In the genomic region with DNA sequence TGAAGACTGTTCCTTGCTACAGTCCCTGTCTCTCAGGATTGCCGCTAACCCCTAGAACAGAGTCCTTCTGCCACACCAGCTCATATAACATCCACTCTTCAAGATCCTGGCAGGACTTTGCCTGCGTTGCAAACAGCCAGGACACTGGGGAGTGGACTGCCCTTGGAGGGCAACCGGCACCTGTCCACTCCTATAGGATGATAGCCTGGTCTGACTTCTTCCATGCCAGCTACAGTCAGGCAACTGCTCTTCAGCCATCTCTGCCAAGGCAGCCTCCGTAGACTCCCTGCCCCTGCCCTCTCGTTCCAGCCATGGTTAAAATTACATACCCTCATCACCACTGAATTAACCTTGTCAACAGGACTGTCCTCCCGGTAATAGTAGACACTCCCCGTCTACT, we compare ENCODE assay signal across 25 mouse cellular contexts. TPM values are rescaled to one million over a fixed set of nuclear protein-coding genes. Genes with fewer than 3 reads are reported as not detected.
DNase-seq lines count a peak whose midpoint lies in the region; ATAC-seq and TF ChIP-seq lines count a peak whose summit lies in the region.
"Had no signal": no experiment of that assay in that cellular context is flagged by ENCODE, and none has a peak within 500 bp of the region (broad histone marks: within the 10 kb centered on the region; RNA-seq: fewer than 3 reads in every experiment).

No protein-coding gene starts in this region.

- no peak overlapping the region for H3K4me3 ChIP-seq in kidney, adult 2 months (ENCODE audit: insufficient read depth, low read depth, low read length)
- no peak overlapping the region for H3K4me3 ChIP-seq in gastrocnemius, adult 2 months
- H3K4me3 ChIP-seq: embryonic facial prominence, embryonic 12.5 days; forebrain, embryonic 12.5 days; heart, embryonic 10.5 days; hindbrain, embryonic 13.5 days had no signal

- intact Hi-C loops in gastrocnemius, adult 2 months (cut with DNase I) = loop anchor here (2.0 to 5.0 kb wide), 2 partner anchors 14 to 53 kb away; no protein-coding TSS in a partner anchor

- TF ChIP-seq CTCF in kidney, adult 2 months (conservative IDR thresholded peaks at IDR 0.05; ENCODE audit: insufficient read depth, insufficient read length, low read depth, low read length) = no peak
- TF ChIP-seq CTCF in gastrocnemius, adult 2 months (IDR thresholded peaks at IDR 0.05) = no peak

- no peak for TF ChIP-seq POLR2A in kidney, adult 2 months (IDR thresholded peaks at IDR 0.05; ENCODE audit: low read depth, low read length)

- peak; percentile 27 for DNase-seq in adrenal gland, postnatal 14 days
- DNase-seq in adrenal gland, postnatal 36 days = no peak
- peak; percentile 34 for DNase-seq in kidney, adult 2 months
- no peak for DNase-seq in kidney, adult 9 months
- DNase-seq in gastrocnemius, adult 2 months = peak; percentile 86
- DNase-seq in gastrocnemius, postnatal 25 days = peak; percentile 71
- DNase-seq: adrenal gland, adult 8-10 months; B cell, adult 2 months; cerebellum, adult 2 months; cerebellum, postnatal 25 days; heart, adult 18-20 months; heart, postnatal 10 days; heart, postnatal 4 days had no signal

- peaks cover 5% of the 10 kb centered on the region for H3K4me1 ChIP-seq in kidney, adult 2 months (ENCODE audit: control insufficient read depth, insufficient read depth, low read length)

- no peak for ATAC-seq in frontal cortex, adult (ENCODE audit: low TSS enrichment)
- ATAC-seq: CD4-positive, CD25-positive, alpha-beta regulatory T cell, adult 4 months; forebrain, embryonic 16.5 days; hindbrain, postnatal 0 days had no signal

- H3K36me3 ChIP-seq in kidney, adult 2 months (ENCODE audit: control insufficient read depth, insufficient read depth, low read length) = no peaks in the 10 kb centered on the region
- H3K36me3 ChIP-seq: embryonic facial prominence, embryonic 12.5 days; forebrain, embryonic 12.5 days; heart, embryonic 10.5 days; hindbrain, embryonic 13.5 days had no signal

- H3K27me3 ChIP-seq in kidney, adult 2 months (replicated peaks; ENCODE audit: control insufficient read depth, insufficient read depth, low read length) = no peaks in the 10 kb centered on the region
- H3K27me3 ChIP-seq: embryonic facial prominence, embryonic 12.5 days; forebrain, embryonic 12.5 days; hindbrain, embryonic 13.5 days had no signal

- 40% methylated on average over 7 of the region's 7 CpGs for WGBS in kidney, adult 2 months

- H3K27ac ChIP-seq in kidney, adult 2 months (ENCODE audit: insufficient read depth, low read depth, low read length) = no peak overlapping the region
- peak overlapping the region; percentile 78 for H3K27ac ChIP-seq in gastrocnemius, adult 2 months
- H3K27ac ChIP-seq: embryonic facial prominence, embryonic 12.5 days; forebrain, embryonic 12.5 days; heart, embryonic 10.5 days; hindbrain, embryonic 13.5 days; hindbrain, postnatal 0 days had no signal

RNA-seq across cellular contexts. Expression of a gene that starts 3.5 kb away (rescaled TPM):
- total RNA-seq in adrenal gland, postnatal 14 days (2021) = 93.2 and 96.4 TPM in 2 replicates
- total RNA-seq in adrenal gland, postnatal 36 days (2021) = 10 to 100 TPM; 78.9 to 82.6 TPM
- polyA plus RNA-seq in kidney, adult 2 months (2012; rRNA removed) = 32.6 and 36.6 TPM in 2 replicates
- 100 to 1,000 TPM; 100 to 131 TPM for total RNA-seq in gastrocnemius, adult 2 months (2021)
- total RNA-seq in gastrocnemius, postnatal 25 days (2021) = 10 to 100 TPM; 76.7 to 79.9 TPM

RNA-seq across cellular contexts. Expression of a gene that starts 3.9 kb away (rescaled TPM):
- 5.7 and 5.8 TPM in 2 replicates for total RNA-seq in adrenal gland, postnatal 14 days (2021)
- total RNA-seq in adrenal gland, postnatal 36 days (2021) = 1 to 10 TPM; 4.1 to 5.5 TPM
- polyA plus RNA-seq in kidney, adult 2 months (2012; rRNA removed) = 2.0 and 2.2 TPM in 2 replicates
- total RNA-seq in gastrocnemius, adult 2 months (2021) = 1 to 10 TPM; 2.0 to 3.0 TPM
- total RNA-seq in gastrocnemius, postnatal 25 days (2021) = 1 to 10 TPM; 1.9 to 2.0 TPM

RNA-seq across cellular contexts. Expression of a gene that starts 3.9 kb away (rescaled TPM):
- total RNA-seq in adrenal gland, postnatal 14 days (2021) = not detected in 2 replicates
- not detected for total RNA-seq in adrenal gland, postnatal 36 days (2021)
- polyA plus RNA-seq in kidney, adult 2 months (2012; rRNA removed) = 0.13 TPM in 1 of 2 replicates, not detected in the other
- total RNA-seq in gastrocnemius, adult 2 months (2021) = not detected
- total RNA-seq in gastrocnemius, postnatal 25 days (2021) = not detected
- total RNA-seq: adrenal gland, adult 8-10 months; G1E; gastrocnemius, postnatal 36 days; heart, adult 18-20 months; heart, postnatal 10 days; heart, postnatal 4 days; hindbrain, postnatal 0 days had no signal
- polyA plus RNA-seq: CD4-positive, CD25-positive, alpha-beta regulatory T cell, adult 4 months; forebrain, embryonic 12.5 days; forebrain, embryonic 16.5 days; G1E; heart, embryonic 10.5 days; hindbrain, embryonic 13.5 days; hindbrain, postnatal 0 days; intestine, embryonic 14.5 days had no signal

RNA-seq across cellular contexts. Expression of a gene that starts 44.4 kb away (rescaled TPM):
- total RNA-seq in adrenal gland, postnatal 14 days (2021) = 1,038 and 1,196 TPM in 2 replicates
- total RNA-seq in adrenal gland, postnatal 36 days (2021) = 1,000 to 10,000 TPM; 1,062 to 2,025 TPM
- polyA plus RNA-seq in kidney, adult 2 months (2012; rRNA removed) = 1,369 and 1,431 TPM in 2 replicates
- 100 to 1,000 TPM; 116 to 287 TPM for total RNA-seq in gastrocnemius, adult 2 months (2021)
- total RNA-seq in gastrocnemius, postnatal 25 days (2021) = 100 to 1,000 TPM; 154 to 157 TPM

RNA-seq across cellular contexts. Expression of a gene that starts 46.0 kb away (rescaled TPM):
- not detected in 2 replicates for total RNA-seq in adrenal gland, postnatal 14 days (2021)
- not detected for total RNA-seq in adrenal gland, postnatal 36 days (2021)
- not detected in 2 replicates for polyA plus RNA-seq in kidney, adult 2 months (2012; rRNA removed)
- total RNA-seq in gastrocnemius, adult 2 months (2021) = not detected
- total RNA-seq in gastrocnemius, postnatal 25 days (2021) = not detected
- total RNA-seq: G1E; gastrocnemius, postnatal 36 days; heart, adult 18-20 months; heart, postnatal 10 days; heart, postnatal 4 days; hindbrain, postnatal 0 days had no signal
- polyA plus RNA-seq: CD4-positive, CD25-positive, alpha-beta regulatory T cell, adult 4 months; cerebellum, adult 2 months; cortical plate, adult 2 months; embryonic facial prominence, embryonic 12.5 days; G1E; hindbrain, postnatal 0 days had no signal

Comparison
In these comparisons a context has a peak if more than half of its experiments do, and no peak if none do; other contexts are left out.
1. DNase-seq: peak in adrenal gland, postnatal 14 days (single experiment), kidney, adult 2 months (single experiment), gastrocnemius, adult 2 months (single experiment) and gastrocnemius, postnatal 25 days (single experiment); none in adrenal gland, postnatal 36 days (0 of 2) and kidney, adult 9 months (single experiment).